Mouse (Mus musculus) E14TG2a.4 (cell line): Measurements from ENCODE around the gene Cox10.

Experiments
- CTCF ChIP-seq: conservative IDR thresholded peaks from 2 replicates; pipeline ENCODE4 v1.5.1; 2014; ENCODE audit warnings: low read length
- NANOG ChIP-seq: IDR thresholded peaks from 2 replicates; pipeline ENCODE4 v1.6.1; 2014; ENCODE audit warnings: borderline replicate concordance, low read length, mixed read lengths
- POU5F1 ChIP-seq: IDR thresholded peaks from 2 replicates; pipeline ENCODE4 v1.6.1; 2014; ENCODE audit warnings: low read length, borderline replicate concordance

DNA sequence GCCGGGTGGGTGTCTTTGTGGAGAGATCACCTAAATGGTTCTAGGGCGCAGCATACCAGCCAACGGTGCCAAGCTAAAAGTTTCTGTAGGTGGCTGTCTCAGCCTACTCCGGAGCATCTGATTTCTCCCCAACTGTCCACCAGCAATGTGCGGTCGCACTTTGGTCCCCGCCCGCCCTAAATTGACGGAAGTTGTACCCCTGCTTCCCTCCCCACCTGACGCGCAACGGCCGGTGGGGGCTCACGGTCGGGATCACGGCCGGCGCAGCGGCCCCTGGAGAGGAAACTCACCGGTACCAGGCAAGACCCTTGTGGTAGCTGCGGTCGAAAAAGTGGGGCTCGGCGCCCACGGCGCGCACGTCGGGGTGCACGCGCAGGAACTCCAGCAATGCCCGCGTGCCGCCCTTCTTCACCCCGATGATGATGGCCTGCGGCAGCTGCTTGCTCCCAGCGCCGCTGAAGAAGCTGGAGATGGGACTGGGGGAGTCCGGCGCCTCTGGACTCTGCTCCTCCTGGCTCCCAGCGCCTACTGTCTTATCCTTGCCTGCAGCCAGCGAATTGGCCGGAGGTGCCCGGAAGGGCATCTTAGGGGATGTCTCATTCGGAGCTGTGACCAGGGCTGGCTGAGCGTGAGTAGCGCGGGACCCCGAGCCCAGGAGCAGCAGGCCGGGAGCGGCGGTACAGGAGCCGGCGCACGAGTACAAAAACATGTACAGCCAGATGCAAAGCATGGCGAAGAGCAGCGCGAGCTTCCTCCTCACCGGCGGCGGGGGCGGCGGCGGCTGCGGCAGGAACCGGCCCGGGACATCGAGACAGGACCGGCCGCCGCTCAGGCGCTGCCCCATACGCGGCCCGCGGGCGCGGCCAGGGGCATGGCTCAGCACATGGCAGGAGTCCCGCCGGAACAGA lies 158.0 kb downstream of the Cox10 start:
- TF ChIP-seq CTCF (no peak), NANOG (no peak), POU5F1 (no peak)
